Mouse (Mus musculus): Measurements from ENCODE around the gene B4galnt3. TPM values are rescaled to one million over a fixed set of nuclear protein-coding genes. Genes with fewer than 3 reads are reported as not detected.

Gene B4galnt3
- 0.08 and 0.09 TPM in 2 replicates for polyA plus RNA-seq (2012; ENCODE audit: low replicate concordance)

DNA sequence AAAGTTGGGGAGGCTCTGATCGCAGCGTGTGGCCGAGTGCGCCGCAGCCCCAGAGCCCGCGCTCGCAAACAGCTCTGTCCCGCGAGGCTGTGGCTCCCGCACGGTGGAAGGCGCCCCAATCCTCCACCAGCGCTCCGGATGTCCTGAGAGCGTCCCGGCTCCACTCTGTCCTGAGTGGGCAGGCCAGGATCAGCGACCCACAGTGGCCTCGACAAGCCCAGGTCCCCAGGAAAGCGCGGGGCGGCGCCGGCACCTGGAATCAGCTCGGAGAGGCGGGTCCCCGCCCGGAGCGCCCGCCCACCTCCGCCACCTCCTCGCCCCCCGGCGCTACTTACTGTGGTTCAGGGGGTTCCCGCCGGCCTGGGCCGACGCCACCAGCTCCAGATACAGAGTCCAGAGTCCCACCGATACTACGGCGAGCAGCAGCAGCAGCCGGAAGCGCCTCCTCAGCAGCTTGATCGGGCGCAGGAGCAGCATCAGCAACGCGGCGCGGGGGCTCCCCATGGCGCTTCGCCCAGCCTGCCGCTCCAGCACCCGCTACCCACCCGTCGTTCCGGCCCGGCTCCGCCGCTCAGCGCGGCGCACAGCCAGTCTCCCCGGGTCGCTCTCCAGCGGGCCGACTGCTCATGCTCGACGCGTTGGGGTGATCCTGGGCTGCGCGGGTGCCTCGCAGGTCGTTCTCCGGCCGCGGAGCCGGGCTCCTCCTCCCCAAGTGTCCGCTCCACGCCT, at the start of gene B4galnt3, which contains the start of gene D330020A13Rik:
B4galnt3 (minus strand) TSS at position 504 of the 729 bp plus-strand sequence.
D330020A13Rik (plus strand) TSS at position 309 of the 729 bp plus-strand sequence.

Other genes with a start within 250 kb of the B4galnt3 start
- gene Ninj2, start 201.2 kb downstream of the B4galnt3 start, polyA plus RNA-seq (2012; ENCODE audit: low replicate concordance), result not detected in 2 replicates
- gene D330020A13Rik, start 195 bp downstream of the B4galnt3 start, polyA plus RNA-seq (2012; ENCODE audit: low replicate concordance), result not detected in 2 replicates
- gene Kdm5a, start 69.6 kb upstream of the B4galnt3 start, polyA plus RNA-seq (2012; ENCODE audit: low replicate concordance), result 15.0 and 26.7 TPM in 2 replicates
- 0.62 and 3.3 TPM in 2 replicates for gene Ccdc77, start 69.8 kb upstream of the B4galnt3 start, polyA plus RNA-seq (2012; ENCODE audit: low replicate concordance)
- 26.2 and 30.6 TPM in 2 replicates for gene Il17ra, start 168.7 kb upstream of the B4galnt3 start, polyA plus RNA-seq (2012; ENCODE audit: low replicate concordance)
- gene Tmem121b, start 199.2 kb upstream of the B4galnt3 start, polyA plus RNA-seq (2012; ENCODE audit: low replicate concordance), result 0.15 and 0.21 TPM in 2 replicates
- gene Hdhd5, start 236.8 kb upstream of the B4galnt3 start, polyA plus RNA-seq (2012; ENCODE audit: low replicate concordance), result 9.0 and 13.4 TPM in 2 replicates